Mouse (Mus musculus): ENCODE data around the gene Ppp1r14d. TPM values are rescaled to one million over a fixed set of nuclear protein-coding genes. Genes with fewer than 3 reads are reported as not detected.

Gene Ppp1r14d
- polyA plus RNA-seq, 1 experiment from 2014 or later: not detected

DNA sequence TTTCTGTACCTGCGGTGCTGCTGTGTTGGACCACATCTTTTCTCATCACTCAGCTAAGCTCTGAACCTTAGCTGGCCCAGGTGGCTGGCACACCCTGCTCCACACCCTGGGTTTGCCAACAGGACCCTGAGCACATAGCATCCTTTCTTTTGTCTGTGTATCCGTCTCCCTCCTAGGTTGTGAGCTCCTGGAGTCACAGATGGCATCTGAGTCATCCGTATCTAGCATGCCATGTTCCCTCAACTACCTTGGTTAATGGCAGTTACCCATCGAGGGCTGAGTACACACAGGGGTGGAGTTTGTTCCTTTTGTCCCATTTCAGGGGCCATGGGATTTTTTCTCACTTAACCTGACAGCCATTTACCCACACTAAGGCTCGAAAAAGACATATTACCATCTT, 20.7 kb upstream of the Ppp1r14d start:
- no peak overlapping the region for H3K4me3 ChIP-seq
- H3K9ac ChIP-seq: no peak overlapping the region
- no peaks in the 10 kb centered on the region for H3K4me1 ChIP-seq
- H3K9me3 ChIP-seq: no peaks in the 10 kb centered on the region
- no peaks in the 10 kb centered on the region for H3K36me3 ChIP-seq (replicated peaks)
- 0 out of 2 replicates have a peak, but pooled peaks cover 7% of the 10 kb centered on the region for H3K27me3 ChIP-seq (replicated peaks)
- 66% methylated on average over 5 of the region's 5 CpGs for WGBS
- no peak for ATAC-seq (replicated peaks)
- no peak overlapping the region for H3K27ac ChIP-seq
- H3K4me2 ChIP-seq: no peak overlapping the region

DNA sequence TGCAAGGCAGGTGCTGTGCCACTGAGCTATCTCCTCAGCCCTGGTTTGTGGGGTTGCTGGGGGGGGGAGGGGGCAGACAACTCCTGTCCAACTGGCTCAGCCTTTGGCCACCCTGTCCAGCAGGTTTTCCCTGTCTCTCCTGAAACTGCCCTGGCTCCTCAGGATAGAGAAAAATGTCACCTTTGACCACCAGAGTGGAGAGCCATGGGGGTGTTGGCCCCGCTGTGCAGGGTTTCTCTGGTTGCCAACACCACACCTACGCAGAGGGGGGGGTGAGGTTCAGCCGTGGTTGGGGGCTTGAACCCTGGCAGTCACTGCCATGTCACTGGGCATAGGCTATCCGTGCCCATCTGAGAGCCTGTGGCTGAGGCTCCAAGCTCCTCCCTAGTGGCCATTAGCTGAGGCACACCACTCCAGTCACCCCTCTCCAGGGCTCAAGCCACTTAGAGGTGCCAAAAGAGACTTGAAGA, 19.9 kb upstream of the Ppp1r14d start:
- H3K9me3 ChIP-seq: no peaks in the 10 kb centered on the region
- H3K4me2 ChIP-seq: no peak overlapping the region
- ATAC-seq (replicated peaks): 0 out of 2 replicates have a peak, but pooled peaks have one; percentile 17

DNA sequence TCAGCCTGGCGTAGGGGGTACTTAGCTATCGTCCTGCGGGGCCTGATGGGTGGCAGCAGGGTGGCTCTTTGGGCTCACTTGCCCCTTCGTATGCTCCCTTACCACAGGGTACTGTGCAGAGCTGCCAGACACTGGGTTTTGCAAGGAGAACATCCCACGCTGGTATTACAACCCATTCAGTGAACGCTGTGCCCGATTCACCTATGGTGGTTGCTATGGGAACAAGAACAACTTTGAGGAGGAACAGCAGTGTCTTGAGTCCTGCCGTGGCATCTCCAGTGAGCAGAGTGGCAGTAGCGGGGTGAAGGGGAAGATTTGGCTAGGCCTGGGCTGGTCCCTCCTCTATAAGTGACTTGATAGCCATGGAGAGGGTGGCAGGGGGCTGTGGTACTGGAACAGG, 18.2 kb upstream of the Ppp1r14d start:
- Histone ChIP-seq H3K36me3 (replicated peaks) (no peaks in the 10 kb centered on the region), H3K9ac (no peak overlapping the region), H3K27me3 (replicated peaks) (0 out of 2 replicates have a peak, but pooled peaks cover 4% of the 10 kb centered on the region), H3K27ac (no peak overlapping the region), H3K9me3 (no peaks in the 10 kb centered on the region), H3K4me2 (no peak overlapping the region), H3K4me1 (no peaks in the 10 kb centered on the region), H3K4me3 (no peak overlapping the region)
- no peak for ATAC-seq (replicated peaks)
- WGBS: 75% methylated on average over 9 of the region's 9 CpGs

More for the DNA sequence above, 19.9 kb upstream of the Ppp1r14d start:
- Histone ChIP-seq H3K27me3 (replicated peaks) (0 out of 2 replicates have a peak, but pooled peaks cover 7% of the 10 kb centered on the region), H3K4me3 (no peak overlapping the region), H3K9ac (no peak overlapping the region), H3K27ac (no peak overlapping the region), H3K4me1 (no peaks in the 10 kb centered on the region), H3K36me3 (replicated peaks) (no peaks in the 10 kb centered on the region)
- WGBS: 87% methylated on average over 4 of the region's 4 CpGs

DNA sequence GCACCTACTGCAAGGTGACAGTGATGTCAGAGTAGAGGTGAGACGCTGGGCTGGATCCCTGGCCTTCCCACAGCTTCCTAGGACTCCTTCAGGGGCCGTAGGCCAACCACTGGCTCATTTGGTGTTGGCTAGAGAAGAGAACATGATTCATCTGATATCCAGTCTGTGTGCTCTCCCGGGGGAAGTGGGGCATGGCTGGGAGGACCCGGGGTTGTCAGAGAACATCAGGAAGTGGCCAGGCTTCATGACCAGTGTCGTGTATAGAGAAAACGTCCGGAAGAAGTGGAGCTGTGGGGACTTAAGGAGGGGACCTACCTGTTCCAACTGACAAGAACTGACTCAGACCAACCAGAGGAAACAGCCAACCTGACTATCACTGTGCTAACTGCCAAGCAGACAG, 15.5 kb upstream of the Ppp1r14d start:
- Histone ChIP-seq H3K27ac (no peak overlapping the region), H3K36me3 (replicated peaks) (no peaks in the 10 kb centered on the region), H3K9me3 (no peaks in the 10 kb centered on the region), H3K4me1 (no peaks in the 10 kb centered on the region), H3K4me3 (no peak overlapping the region), H3K27me3 (replicated peaks) (no peaks in the 10 kb centered on the region; the same call in 1 of the 2 replicates), H3K4me2 (no peak overlapping the region), H3K9ac (no peak overlapping the region)
- 88% methylated on average over 7 of the region's 7 CpGs for WGBS
- ATAC-seq (replicated peaks): no peak

DNA sequence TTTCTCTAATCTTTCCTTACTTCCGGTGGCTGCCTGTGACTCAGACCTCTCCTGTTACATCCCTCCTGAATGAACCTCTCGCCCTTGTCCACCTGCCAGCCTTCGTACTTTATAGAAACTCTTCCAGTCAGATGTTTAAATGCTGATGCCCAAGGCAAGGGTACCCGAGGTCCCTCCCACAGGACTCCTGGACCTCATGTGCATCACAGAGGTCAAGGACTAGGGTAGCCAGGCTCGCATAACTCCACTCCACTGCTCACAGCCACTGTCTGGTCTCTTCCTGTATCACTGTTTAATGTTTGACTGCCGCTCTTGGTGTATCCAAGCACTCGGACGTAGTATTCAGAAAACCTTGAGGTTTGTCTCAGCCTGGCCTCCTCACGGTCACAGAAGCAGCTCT, 12.8 kb upstream of the Ppp1r14d start:
- Histone ChIP-seq H3K4me1 (peaks cover 5% of the 10 kb centered on the region), H3K27ac (no peak overlapping the region), H3K27me3 (replicated peaks) (peaks cover 24% of the 10 kb centered on the region), H3K9ac (no peak overlapping the region), H3K4me2 (no peak overlapping the region), H3K36me3 (replicated peaks) (no peaks in the 10 kb centered on the region), H3K9me3 (no peaks in the 10 kb centered on the region), H3K4me3 (no peak overlapping the region)
- ATAC-seq (replicated peaks): no peak
- WGBS: 85% methylated on average over 9 of the region's 9 CpGs

DNA sequence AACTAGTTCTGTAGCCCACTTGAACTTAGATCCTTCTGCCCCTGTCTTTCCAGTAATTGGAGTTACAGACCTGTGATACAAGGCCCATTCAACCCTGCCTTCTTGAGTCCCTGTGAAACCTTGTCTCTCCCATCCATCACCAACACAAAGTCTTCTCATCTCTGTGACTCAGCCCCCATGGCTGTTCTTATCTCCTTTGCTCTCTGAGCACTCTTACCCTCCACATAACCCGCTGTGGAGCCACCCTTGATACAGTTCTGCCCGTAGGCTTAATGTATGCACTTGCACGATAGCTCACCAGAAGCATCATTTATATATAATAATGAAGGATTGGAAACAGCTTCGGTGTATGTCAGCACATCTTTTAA, 11.1 kb upstream of the Ppp1r14d start:
- 83% methylated on average over 4 of the region's 4 CpGs for WGBS
- ATAC-seq (replicated peaks): no peak
- H3K4me3 ChIP-seq: no peak overlapping the region
- no peak overlapping the region for H3K9ac ChIP-seq
- H3K36me3 ChIP-seq (replicated peaks): no peaks in the 10 kb centered on the region
- peaks cover 41% of the 10 kb centered on the region for H3K27me3 ChIP-seq (replicated peaks)
- no peak overlapping the region for H3K4me2 ChIP-seq
- no peak overlapping the region for H3K27ac ChIP-seq
- no peaks in the 10 kb centered on the region for H3K9me3 ChIP-seq
- peaks cover 14% of the 10 kb centered on the region for H3K4me1 ChIP-seq

DNA sequence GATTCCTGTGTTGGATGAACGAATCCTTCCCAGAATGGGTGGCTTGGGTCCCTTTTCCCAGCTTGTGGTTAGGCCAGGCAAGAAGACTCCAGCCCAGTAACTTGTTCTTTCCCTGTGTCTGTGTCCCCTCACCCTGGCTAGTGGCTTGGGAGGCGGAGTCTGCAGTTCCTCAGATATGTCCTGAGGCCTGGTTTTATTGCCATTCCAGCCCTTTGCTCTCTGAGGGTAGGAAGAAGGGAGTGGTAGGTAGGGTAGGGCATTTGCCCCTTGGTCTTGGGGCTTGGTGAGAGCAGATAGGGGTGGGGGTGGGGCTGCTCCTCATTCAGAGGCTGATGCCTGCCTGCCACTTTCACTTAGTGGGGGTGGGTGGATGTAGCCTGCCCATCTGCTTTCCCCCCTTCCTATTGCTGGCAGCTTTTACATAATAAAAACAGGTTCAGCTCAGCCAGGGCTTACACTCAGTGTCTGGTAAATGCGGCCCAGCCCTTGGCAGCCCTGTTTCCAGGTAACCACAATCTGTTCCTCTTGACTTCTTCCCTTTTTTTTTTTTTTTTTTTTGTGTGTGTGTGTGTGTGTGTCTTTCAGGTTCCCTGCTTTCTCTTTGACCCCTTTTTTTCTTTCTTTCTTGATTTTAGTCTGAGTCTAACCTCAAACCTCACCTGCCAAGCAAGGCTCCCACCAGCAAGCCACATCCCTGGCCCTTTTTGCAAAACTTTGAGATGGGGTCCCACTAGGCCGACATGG, 10.5 kb upstream of the Ppp1r14d start:
- ATAC-seq (replicated peaks): no peak
- no peak overlapping the region for H3K4me3 ChIP-seq
- no peaks in the 10 kb centered on the region for H3K36me3 ChIP-seq (replicated peaks)
- H3K9me3 ChIP-seq: no peaks in the 10 kb centered on the region
- no peak overlapping the region for H3K4me2 ChIP-seq
- peaks cover 47% of the 10 kb centered on the region for H3K27me3 ChIP-seq (replicated peaks)
- 67% methylated on average over 4 of the region's 4 CpGs for WGBS
- no peak overlapping the region for H3K27ac ChIP-seq
- peaks cover 14% of the 10 kb centered on the region for H3K4me1 ChIP-seq
- no peak overlapping the region for H3K9ac ChIP-seq

DNA sequence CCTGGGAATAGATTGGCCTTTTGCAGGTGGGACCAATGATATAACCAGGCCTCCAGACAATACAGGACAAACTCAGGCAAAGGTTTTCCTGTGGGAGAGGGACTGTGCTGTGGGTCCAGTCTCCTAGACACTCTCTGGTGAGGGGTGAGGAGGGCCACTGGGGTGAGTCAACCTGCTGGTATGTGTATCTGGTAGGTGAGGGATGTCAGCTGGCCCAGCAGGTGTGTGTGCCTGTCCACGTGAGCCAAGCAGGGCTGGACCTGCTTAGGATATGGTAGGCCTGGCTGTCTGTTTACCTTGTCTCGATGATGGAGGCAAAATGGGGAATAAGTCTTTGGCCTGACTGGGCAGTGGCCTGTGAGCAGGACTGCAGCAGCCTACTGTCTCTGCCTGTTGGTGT, 9.0 kb upstream of the Ppp1r14d start:
- 74% methylated on average over 2 of the region's 2 CpGs for WGBS
- no peak overlapping the region for H3K4me3 ChIP-seq
- no peaks in the 10 kb centered on the region for H3K36me3 ChIP-seq (replicated peaks)
- no peak overlapping the region for H3K27ac ChIP-seq
- H3K27me3 ChIP-seq (replicated peaks): peaks cover 58% of the 10 kb centered on the region
- H3K9ac ChIP-seq: no peak overlapping the region
- peaks cover 14% of the 10 kb centered on the region for H3K4me1 ChIP-seq
- no peaks in the 10 kb centered on the region for H3K9me3 ChIP-seq
- H3K4me2 ChIP-seq: no peak overlapping the region
- no peak for ATAC-seq (replicated peaks)

DNA sequence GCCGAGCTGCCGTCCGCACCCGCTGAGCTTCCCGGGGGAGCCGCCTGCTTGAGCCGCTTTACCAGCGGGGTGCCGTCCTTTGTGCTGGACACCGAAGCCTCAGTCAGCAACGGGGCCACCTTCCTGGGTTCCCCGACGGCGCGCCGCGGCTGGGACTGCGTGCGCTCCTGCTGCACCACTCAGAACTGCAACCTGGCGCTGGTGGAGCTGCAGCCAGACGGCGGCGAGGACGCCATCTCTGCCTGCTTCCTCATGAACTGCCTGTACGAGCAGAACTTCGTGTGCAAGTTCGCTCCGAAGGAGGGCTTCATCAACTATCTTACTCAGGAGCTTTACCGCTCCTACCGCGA, 8.1 kb upstream of the Ppp1r14d start:
- Histone ChIP-seq H3K4me2 (peak overlapping the region; percentile 55), H3K4me1 (peaks cover 14% of the 10 kb centered on the region), H3K27ac (no peak overlapping the region), H3K36me3 (replicated peaks) (no peaks in the 10 kb centered on the region), H3K9me3 (no peaks in the 10 kb centered on the region), H3K27me3 (replicated peaks) (peaks cover 58% of the 10 kb centered on the region), H3K4me3 (peak overlapping the region; percentile 40), H3K9ac (no peak overlapping the region)
- WGBS: 1% methylated on average over 31 of the region's 31 CpGs
- ATAC-seq (replicated peaks): no peak

DNA sequence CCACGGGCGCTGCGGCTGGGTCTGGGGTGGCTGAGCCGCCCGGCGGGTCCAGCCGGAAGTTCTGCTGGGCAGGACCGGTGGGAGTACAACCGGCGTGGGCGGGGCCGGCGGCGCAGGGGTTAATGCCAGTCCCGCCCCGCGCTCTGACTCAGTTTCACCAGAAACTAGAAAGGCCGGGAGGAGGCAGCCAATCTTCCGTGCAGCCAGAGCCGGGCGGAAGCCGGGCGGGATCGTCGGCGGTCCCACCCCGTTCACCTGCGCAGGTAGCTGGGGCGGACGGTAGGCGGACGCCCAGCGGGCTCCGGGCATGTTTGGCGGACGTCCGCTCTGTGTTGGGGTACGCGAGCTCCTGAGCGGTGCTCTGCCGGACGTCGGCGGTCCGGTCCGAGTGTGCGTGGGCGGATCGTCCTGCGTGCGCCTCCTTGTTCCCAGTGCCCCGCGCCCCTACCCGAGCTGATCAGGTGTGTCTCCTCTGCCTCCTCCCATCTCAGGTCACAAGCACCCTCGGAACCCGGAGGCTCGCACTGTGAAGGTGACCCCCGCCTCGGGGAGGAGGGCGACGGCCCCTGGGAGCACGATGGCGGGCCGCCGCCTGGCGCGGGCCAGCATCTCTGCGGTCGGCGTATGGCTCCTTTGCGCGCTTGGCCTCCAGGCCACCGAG, 7.6 kb upstream of the Ppp1r14d start, which contains the start of gene Spint1:
Gene Spint1, plus strand, starts transcription at position 153 of the 661 bp plus-strand sequence.
- Histone ChIP-seq H3K36me3 (replicated peaks) (no peaks in the 10 kb centered on the region), H3K9ac (no peak within 1 kb of the TSS), H3K9me3 (no peaks in the 10 kb centered on the region), H3K27ac (no peak within 1 kb of the TSS), H3K4me1 (peaks cover 14% of the 10 kb centered on the region), H3K27me3 (replicated peaks) (peaks cover 58% of the 10 kb centered on the region), H3K4me2 (peak within 1 kb of the TSS; percentile 55), H3K4me3 (peak within 1 kb of the TSS; percentile 40)
- peak; percentile 42; the same call in 1 of the 2 replicates for ATAC-seq (replicated peaks)
- under 1% methylated on average over 72 of the region's 73 CpGs for WGBS

DNA sequence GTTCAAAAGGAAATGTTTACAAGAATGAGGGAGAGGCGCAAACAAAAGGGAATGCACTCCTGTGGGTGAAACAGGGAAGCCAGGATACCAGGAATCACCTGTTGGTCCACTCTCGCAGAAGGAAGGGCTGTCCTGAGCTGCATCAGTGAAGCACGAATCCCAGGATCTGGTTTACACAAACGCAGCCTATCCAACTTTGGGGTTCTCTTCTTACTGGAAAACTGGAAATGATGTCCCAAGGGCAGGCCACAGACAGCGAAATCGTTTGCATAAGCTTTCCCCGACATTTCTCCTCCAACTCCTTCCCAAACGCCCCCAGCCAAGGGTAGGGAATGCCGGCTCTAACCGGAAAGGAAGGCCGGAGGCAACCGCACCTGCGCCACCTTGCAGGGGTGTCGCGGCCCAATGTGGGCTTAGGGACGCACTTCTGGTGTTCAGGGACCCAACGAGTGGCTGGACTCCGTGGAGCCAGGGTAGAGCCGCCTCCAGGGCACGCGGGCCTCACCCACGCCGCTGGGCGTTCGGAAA, 7.0 kb upstream of the Ppp1r14d start:
- no peak overlapping the region for H3K9ac ChIP-seq
- H3K36me3 ChIP-seq (replicated peaks): no peaks in the 10 kb centered on the region
- no peak overlapping the region for H3K27ac ChIP-seq
- H3K9me3 ChIP-seq: no peaks in the 10 kb centered on the region
- peak overlapping the region; percentile 55 for H3K4me2 ChIP-seq
- peaks cover 14% of the 10 kb centered on the region for H3K4me1 ChIP-seq
- ATAC-seq (replicated peaks): no peak
- H3K4me3 ChIP-seq: peak overlapping the region; percentile 40
- H3K27me3 ChIP-seq (replicated peaks): peaks cover 58% of the 10 kb centered on the region
- 4% methylated on average over 25 of the region's 25 CpGs for WGBS

DNA sequence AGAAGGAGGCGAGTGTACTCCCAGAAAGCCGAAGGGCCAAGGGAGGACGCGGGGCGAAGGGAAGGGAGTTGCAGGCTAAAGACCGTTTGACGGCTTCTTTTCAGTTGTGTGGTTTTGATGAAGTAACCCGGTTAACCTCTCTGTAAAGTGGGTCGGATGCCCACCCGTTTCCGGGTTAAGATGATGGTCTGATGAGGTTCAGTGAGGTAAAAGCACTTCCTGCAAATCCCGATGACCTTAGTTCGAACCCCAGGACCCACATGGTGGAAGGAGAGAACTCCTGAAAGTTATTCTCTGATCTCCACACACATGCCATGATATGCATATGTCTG, 20.6 kb downstream of the Ppp1r14d start:
- peaks cover 25% of the 10 kb centered on the region for H3K4me1 ChIP-seq
- H3K4me2 ChIP-seq: peak overlapping the region; percentile 52
- ATAC-seq (replicated peaks): no peak; the same call in 1 of the 2 replicates
- no peaks in the 10 kb centered on the region for H3K27me3 ChIP-seq (replicated peaks)
- 1% methylated on average over 13 of the region's 13 CpGs for WGBS
- no peaks in the 10 kb centered on the region for H3K9me3 ChIP-seq
- peak overlapping the region; percentile 85 for H3K27ac ChIP-seq
- peak overlapping the region; percentile 77 for H3K9ac ChIP-seq
- peaks cover 21% of the 10 kb centered on the region; the same call in 1 of the 2 replicates for H3K36me3 ChIP-seq (replicated peaks)
- peak overlapping the region; percentile 75 for H3K4me3 ChIP-seq
